Mouse (Mus musculus) spleen, adult 2 months (tissue): Measurements from ENCODE around the gene Anks3. TPM values are rescaled to one million over a fixed set of nuclear protein-coding genes. Genes with fewer than 3 reads are reported as not detected.

Experiments used
- DNase-seq, 2 experiments: peaks; one replicate each; pipeline versions ENCODE4 v3.0.0 to v3.0.0-alpha.2; 2012 to 2021; ENCODE audit warnings: low spot score in 2 of 2, low read depth in 1 of 2
- H3K27ac ChIP-seq: fragments of 200-500 bp; 2 replicates; pipeline ENCODE4 v1.5.1; 2012; ENCODE audit warnings: low read length, inconsistent platforms; ENCODE audit not compliant: insufficient read depth
- H3K27me3 ChIP-seq: fragments of 200-500 bp; 2 replicates; pipeline ENCODE4 v1.6.1; 2012; ENCODE audit warnings: mild to moderate bottlenecking, moderate library complexity, low read length, inconsistent platforms; ENCODE audit not compliant: control insufficient read depth, insufficient read depth
- H3K36me3 ChIP-seq: fragments of 200-500 bp; 2 replicates; pipeline ENCODE4 v1.6.1; 2012; ENCODE audit warnings: mild to moderate bottlenecking, low read length, inconsistent platforms; ENCODE audit not compliant: control insufficient read depth, insufficient read depth
- H3K4me1 ChIP-seq: fragments of 200-500 bp; 2 replicates; pipeline ENCODE4 v1.6.1; 2011; ENCODE audit warnings: inconsistent platforms; ENCODE audit not compliant: control insufficient read depth, insufficient read depth, insufficient read length
- H3K4me3 ChIP-seq: fragments of 200-500 bp; 2 replicates; pipeline ENCODE4 v1.5.1; 2011; ENCODE audit warnings: mild to moderate bottlenecking, inconsistent platforms; ENCODE audit not compliant: insufficient read depth, insufficient read length; ENCODE audit errors: extremely low read depth
- CTCF ChIP-seq: fragments of 200-500 bp; IDR thresholded peaks from 2 replicates; pipeline ENCODE4 v1.5.1; 2011; ENCODE audit warnings: mild to moderate bottlenecking, inconsistent platforms; ENCODE audit not compliant: insufficient read depth, insufficient read length, insufficient replicate concordance; ENCODE audit errors: extremely low read depth
- POLR2A ChIP-seq: fragments of 200-500 bp; IDR thresholded peaks from 2 replicates; pipeline ENCODE4 v1.6.1; 2011; ENCODE audit warnings: low read depth, low read length, inconsistent platforms
- WGBS: fragments of 180-500 bp; shearing (Covaris S2); methylation state at CpG from one replicate; pipeline ENCODE4 v1.1.7; 2018; 5-methylcytosine and 5-hydroxymethylcytosine counted together
- polyA plus RNA-seq: library from polyadenylated mRNA; depleted of rRNA; stranded (reverse); fragments of >200 nt; gene quantifications from 2 replicates; pipeline ENCODE4 v1.2.3, GENCODE M21; 2012

The Anks3 gene
- polyA plus RNA-seq, 1 experiment, result 51.5 TPM

DNA sequence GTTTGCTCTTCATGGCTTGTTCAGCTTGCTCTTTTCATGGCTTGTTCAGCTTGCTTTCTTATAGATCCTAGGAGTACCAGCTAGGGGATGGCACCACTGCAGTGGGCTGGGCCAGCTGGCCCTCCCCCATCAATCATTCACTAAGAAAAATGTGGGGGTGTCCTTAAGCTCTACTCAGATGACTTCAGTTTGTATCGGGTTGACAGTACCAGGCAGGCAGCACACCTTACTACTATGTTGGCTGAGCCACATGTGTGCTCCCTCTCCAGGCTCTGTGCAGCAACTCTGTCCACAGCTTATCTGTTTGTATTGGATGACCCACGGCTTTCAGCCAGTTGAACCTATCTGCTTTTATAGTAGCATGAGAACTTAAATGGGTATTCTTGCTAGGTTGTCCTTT, 35.5 kb downstream of the Anks3 start:
- TF ChIP-seq CTCF (no peak), POLR2A (no peak)
- 86% methylated on average over 2 of the region's 2 CpGs for WGBS
- Histone ChIP-seq H3K27me3 (no peaks in the 10 kb centered on the region), H3K36me3 (peaks cover 66% of the 10 kb centered on the region), H3K4me3 (no peak overlapping the region), H3K27ac (no peak overlapping the region), H3K4me1 (no peaks in the 10 kb centered on the region)
- DNase-seq, result no peak

DNA sequence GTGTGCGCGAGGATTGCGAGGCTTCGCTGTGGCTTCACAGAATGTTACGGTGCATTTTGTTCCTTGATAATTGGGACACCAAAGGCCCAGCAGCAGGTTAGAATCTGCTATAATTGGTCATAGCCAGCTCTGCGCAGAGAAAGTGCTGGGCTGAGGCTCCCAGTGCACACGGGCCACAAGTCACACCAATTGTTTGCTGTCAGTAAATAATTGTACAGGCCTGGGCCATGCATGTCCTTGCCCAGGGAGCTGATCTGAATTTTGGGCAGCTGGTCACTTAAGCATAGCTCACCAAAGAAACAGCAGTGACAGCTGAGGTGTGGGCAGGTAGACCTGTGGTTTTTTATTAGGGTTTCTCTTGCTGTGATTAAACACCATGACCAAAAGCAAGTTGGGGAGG, 36.0 kb downstream of the Anks3 start:
- H3K27ac ChIP-seq, result no peak overlapping the region
- DNase-seq, result no peak
- no peaks in the 10 kb centered on the region for H3K4me1 ChIP-seq
- 97% methylated on average over 7 of the region's 7 CpGs for WGBS
- H3K4me3 ChIP-seq, result no peak overlapping the region
- H3K27me3 ChIP-seq, result no peaks in the 10 kb centered on the region
- TF ChIP-seq POLR2A (no peak), CTCF (no peak)
- peaks cover 65% of the 10 kb centered on the region for H3K36me3 ChIP-seq

DNA sequence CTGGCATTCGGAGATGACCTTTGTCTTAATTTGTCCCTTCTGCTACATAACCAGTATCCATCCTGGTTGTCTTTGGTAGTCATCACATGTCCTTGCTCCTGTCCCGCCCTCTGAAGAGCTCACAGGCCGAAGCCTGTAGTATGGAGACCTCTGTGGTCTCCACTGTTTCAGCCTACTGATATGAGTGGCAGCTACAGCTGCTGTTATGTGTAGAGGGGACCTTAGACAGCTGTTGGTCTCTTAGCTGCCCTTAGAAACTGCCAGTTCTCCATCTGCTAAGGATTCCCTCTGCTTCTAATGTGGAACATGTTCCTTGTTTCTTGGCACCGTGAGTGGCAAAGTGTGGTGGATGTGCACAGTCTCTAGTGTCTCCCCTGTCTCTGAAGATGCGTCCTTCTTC, 40.0 kb downstream of the Anks3 start:
- no peak overlapping the region for H3K4me3 ChIP-seq
- DNase-seq, result no peak
- 93% methylated on average over 5 of the region's 5 CpGs for WGBS
- TF ChIP-seq POLR2A (no peak), CTCF (no peak)
- H3K27ac ChIP-seq, result no peak overlapping the region
- H3K4me1 ChIP-seq, result no peaks in the 10 kb centered on the region
- H3K36me3 ChIP-seq, result peaks cover 44% of the 10 kb centered on the region
- no peaks in the 10 kb centered on the region for H3K27me3 ChIP-seq

DNA sequence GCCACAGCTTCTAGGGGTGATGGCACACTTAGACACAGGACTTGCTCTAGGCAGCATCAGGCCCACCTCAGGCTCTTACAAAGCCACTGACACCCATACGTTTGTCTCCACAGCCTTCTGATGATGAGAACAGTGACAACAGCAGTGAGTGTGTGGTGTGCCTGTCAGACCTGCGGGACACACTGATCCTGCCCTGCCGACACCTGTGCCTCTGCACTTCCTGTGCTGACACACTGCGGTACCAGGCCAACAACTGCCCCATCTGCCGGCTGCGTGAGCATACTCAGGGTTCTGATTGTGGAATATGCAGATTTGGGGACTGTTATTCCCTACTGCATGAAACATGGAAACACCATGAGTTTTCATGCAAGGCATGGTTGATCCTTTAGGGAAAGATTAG, 41.5 kb downstream of the Anks3 start:
- WGBS, result 67% methylated on average over 6 of the region's 6 CpGs
- Histone ChIP-seq H3K4me1 (no peaks in the 10 kb centered on the region), H3K27me3 (no peaks in the 10 kb centered on the region), H3K27ac (no peak overlapping the region), H3K4me3 (no peak overlapping the region), H3K36me3 (peaks cover 38% of the 10 kb centered on the region)
- no peak for DNase-seq
- TF ChIP-seq CTCF (no peak), POLR2A (no peak)

DNA sequence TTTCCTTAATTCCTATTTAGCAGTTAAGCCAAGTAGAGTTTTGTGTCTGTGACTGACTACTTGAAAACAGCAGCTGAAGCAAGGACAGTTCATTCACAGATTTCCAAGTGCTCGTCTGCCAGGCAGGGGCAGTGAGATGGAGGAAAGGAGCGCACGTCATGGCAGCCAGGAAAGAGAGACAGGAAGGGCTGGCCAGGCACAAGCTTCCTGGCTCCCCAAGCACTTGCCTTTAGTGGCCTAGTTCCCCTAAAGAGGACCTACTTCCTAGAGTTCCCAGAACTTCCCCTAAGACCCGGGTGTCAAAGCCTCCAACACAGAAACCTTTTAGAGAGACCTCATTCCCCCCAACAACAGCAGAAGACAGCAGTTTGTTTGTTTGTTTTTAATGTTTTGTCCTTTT, 43.4 kb downstream of the Anks3 start:
- no peak for DNase-seq
- Histone ChIP-seq H3K27ac (peak overlapping the region; percentile 16; the same call in 1 of the 2 replicates), H3K27me3 (no peaks in the 10 kb centered on the region), H3K4me3 (no peak overlapping the region), H3K4me1 (no peaks in the 10 kb centered on the region), H3K36me3 (peaks cover 26% of the 10 kb centered on the region)
- TF ChIP-seq POLR2A, result no peak
- no peak for TF ChIP-seq CTCF
- WGBS, result 45% methylated on average over 4 of the region's 4 CpGs

DNA sequence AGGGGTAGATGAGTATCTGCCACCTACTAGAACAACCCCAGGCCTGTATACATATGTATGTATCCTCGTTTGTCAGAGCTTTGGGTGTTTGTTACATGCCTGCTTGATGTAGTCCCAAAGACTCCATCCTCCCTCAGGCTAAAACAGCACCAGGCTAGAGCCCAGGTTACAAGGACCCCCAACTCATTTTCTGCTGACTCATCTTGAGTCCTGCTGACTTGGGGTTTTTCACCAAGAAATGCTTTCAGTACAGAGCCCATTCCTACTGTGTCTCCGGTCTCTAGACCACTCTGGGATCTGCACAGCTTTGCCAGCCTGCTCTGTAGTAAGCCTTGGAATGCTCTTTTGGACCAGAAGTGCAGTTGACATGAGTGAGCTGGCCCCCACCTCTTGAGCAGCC, 47.4 kb downstream of the Anks3 start:
- H3K4me1 ChIP-seq, result peaks cover 13% of the 10 kb centered on the region
- H3K4me3 ChIP-seq, result no peak overlapping the region
- no peak overlapping the region for H3K27ac ChIP-seq
- no peak for DNase-seq
- TF ChIP-seq CTCF (no peak), POLR2A (no peak)
- H3K27me3 ChIP-seq, result no peaks in the 10 kb centered on the region
- peaks cover 4% of the 10 kb centered on the region for H3K36me3 ChIP-seq
- 87% methylated on average over 2 of the region's 2 CpGs for WGBS

DNA sequence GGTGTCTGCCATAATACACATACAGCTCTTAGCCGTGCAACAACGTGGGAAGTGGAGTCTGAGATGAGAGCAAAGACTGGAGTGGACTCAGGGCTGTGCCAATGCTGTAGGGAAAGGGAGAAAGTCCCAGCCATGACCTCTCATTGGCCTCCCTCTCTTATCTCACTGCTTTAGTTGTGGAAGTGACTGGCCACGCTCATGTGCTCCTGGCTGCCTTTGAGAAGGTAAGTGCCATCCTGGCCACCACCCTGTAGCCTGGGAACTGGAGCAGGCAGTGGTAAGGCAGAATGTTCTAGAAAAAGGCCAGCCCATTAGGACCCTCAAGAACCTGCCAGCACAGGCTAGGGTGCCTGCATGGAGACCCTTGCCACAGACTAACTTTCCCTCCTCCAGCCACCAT, 48.1 kb downstream of the Anks3 start:
- H3K27me3 ChIP-seq, result no peaks in the 10 kb centered on the region
- TF ChIP-seq POLR2A, result no peak
- TF ChIP-seq CTCF, result no peak
- H3K4me1 ChIP-seq, result peaks cover 13% of the 10 kb centered on the region
- no peak for DNase-seq
- H3K27ac ChIP-seq, result no peak overlapping the region
- WGBS, result 79% methylated on average over 3 of the region's 3 CpGs
- H3K36me3 ChIP-seq, result peaks cover 9% of the 10 kb centered on the region
- no peak overlapping the region for H3K4me3 ChIP-seq
